Mouse (Mus musculus): Measurements from ENCODE around the gene Cnot9. TPM values are rescaled to one million over a fixed set of nuclear protein-coding genes. Genes with fewer than 3 reads are reported as not detected.
A peak's percentile ranks its signal among the peaks of the same experiment; 100 is the strongest.

Cnot9 gene
- polyA plus RNA-seq, 1 experiment from 2014 or later = 112 TPM

DNA sequence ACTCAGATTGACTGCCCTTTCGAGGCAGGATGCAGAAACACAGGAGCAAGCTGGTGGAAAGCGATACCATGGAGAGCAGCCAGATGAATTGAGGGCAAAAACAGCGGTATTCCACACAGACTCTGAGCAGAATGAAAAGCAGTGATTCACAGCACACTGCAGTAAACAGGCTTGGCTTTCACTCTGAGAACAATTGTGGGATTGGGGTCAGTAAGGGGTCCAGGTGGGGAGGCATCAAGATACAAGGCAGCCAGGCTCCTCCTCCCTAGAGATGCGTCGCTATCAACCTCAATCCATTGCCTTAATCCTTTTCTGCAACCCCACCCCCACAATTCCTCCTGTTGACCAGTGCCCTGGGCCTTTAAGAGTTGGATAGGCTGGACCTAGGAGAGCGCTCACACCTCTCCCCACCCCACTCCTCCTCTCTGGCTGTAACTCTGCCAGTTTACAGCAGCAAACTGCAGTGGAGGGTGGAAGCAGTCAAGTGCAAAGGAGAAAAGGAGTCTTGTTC lies 36.6 kb downstream of the Cnot9 start, which contains the start of gene Plcd4:
Gene Plcd4, plus strand, starts transcription at position 438 of the 511 bp plus-strand sequence.
- WGBS = 6% methylated on average over 6 of the region's 6 CpGs
- peak within 1 kb of the TSS; percentile 24; the same call in 1 of the 2 replicates for H3K4me3 ChIP-seq

DNA sequence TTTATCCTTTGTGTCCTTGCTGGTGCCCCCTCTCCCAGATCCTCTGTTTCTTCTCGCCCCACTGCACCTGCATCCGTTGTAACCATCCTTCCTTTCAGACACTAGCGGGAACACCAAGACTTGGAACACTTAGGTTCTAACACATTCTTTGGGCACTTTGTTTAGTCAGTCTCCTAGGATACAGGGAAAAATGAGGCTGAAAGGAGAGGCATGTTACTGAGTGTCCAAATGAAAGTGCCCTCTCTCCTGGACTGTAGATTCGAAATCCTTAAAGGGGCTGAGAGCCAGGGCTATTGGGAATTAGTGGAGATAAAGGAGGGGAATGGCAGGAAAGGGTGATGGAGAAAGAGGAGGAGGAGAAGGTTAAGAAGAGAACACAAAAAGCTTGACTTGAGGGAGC lies 38.3 kb downstream of the Cnot9 start, which contains the start of gene Usp37:
Gene Usp37, minus strand, starts transcription at position 101 of the 400 bp plus-strand sequence.
- Histone ChIP-seq H3K36me3 (replicated peaks) (no peaks in the 10 kb centered on the region), H3K4me3 (peak within 1 kb of the TSS; percentile 24; the same call in 1 of the 2 replicates), H3K9me3 (no peaks in the 10 kb centered on the region), H3K27me3 (ENCODE audit: poor library complexity, severe bottlenecking) (no peaks in the 10 kb centered on the region), H3K4me1 (peaks cover 25% of the 10 kb centered on the region), H3K27ac (no peak within 1 kb of the TSS)
- 65% methylated on average over 4 of the region's 4 CpGs for WGBS
- DNase-seq (ENCODE audit: extremely low spot score, low spot score) = no peak

More for the DNA sequence above, 36.6 kb downstream of the Cnot9 start, which contains the start of gene Plcd4:
- no peaks in the 10 kb centered on the region for H3K27me3 ChIP-seq (ENCODE audit: poor library complexity, severe bottlenecking)
- H3K27ac ChIP-seq = peak within 1 kb of the TSS; percentile 37; the same call in 1 of the 2 replicates
- no peaks in the 10 kb centered on the region for H3K36me3 ChIP-seq (replicated peaks)
- H3K4me1 ChIP-seq = peaks cover 25% of the 10 kb centered on the region
- no peaks in the 10 kb centered on the region for H3K9me3 ChIP-seq
- DNase-seq (ENCODE audit: extremely low spot score, low spot score) = no peak

DNA sequence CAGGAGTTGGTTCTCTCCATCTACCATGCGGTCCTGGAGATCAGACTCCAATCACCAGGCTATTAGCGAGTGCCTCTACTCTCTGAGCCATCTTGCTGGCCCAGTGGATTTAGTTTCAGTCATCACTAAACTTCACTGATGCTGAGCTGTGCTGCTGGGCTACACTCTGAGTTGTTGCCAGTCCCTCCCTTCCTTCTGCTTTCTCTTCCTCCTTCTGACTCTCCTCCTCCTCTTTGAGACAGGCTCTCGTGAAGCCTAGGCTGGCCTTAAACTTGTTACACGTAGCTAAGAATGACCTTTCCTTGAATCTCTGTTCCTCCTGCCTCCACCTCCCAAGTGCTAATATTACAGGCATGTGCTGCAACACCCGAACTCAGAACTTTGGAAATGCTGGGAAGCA lies 53.2 kb downstream of the Cnot9 start:
- Histone ChIP-seq H3K4me3 (no peak overlapping the region), H3K27me3 (ENCODE audit: poor library complexity, severe bottlenecking) (no peaks in the 10 kb centered on the region), H3K4me1 (no peaks in the 10 kb centered on the region), H3K9me3 (no peaks in the 10 kb centered on the region), H3K36me3 (replicated peaks) (peaks cover 16% of the 10 kb centered on the region), H3K27ac (no peak overlapping the region)
- WGBS = 85% methylated on average over 5 of the region's 5 CpGs
- DNase-seq (ENCODE audit: extremely low spot score, low spot score) = no peak

DNA sequence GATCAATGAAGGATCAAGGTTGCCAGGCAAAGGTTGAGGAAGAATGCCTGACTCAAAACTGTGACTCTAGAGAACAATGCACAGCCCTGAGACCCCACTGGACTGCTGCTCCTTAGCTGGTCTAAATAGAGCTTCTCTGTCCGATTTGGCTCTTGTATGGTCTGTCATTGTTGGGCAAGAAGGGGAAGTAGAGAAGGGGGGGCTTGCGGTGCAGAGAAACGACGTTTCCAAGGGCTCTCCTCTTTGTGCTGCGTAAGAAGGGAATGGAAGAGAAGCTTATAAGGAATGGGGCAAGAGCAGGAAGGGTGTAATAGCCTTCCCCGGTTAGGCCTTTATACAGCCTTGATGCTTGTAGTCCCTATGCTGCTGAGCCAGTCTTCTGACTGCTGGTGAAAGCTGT lies 60.0 kb downstream of the Cnot9 start:
- DNase-seq (ENCODE audit: extremely low spot score, low spot score) = no peak
- H3K4me3 ChIP-seq = no peak overlapping the region
- WGBS = 86% methylated on average over 6 of the region's 6 CpGs
- H3K4me1 ChIP-seq = no peaks in the 10 kb centered on the region
- H3K27me3 ChIP-seq (ENCODE audit: poor library complexity, severe bottlenecking) = no peaks in the 10 kb centered on the region
- no peaks in the 10 kb centered on the region for H3K9me3 ChIP-seq
- peaks cover 82% of the 10 kb centered on the region for H3K36me3 ChIP-seq (replicated peaks)
- H3K27ac ChIP-seq = no peak overlapping the region

DNA sequence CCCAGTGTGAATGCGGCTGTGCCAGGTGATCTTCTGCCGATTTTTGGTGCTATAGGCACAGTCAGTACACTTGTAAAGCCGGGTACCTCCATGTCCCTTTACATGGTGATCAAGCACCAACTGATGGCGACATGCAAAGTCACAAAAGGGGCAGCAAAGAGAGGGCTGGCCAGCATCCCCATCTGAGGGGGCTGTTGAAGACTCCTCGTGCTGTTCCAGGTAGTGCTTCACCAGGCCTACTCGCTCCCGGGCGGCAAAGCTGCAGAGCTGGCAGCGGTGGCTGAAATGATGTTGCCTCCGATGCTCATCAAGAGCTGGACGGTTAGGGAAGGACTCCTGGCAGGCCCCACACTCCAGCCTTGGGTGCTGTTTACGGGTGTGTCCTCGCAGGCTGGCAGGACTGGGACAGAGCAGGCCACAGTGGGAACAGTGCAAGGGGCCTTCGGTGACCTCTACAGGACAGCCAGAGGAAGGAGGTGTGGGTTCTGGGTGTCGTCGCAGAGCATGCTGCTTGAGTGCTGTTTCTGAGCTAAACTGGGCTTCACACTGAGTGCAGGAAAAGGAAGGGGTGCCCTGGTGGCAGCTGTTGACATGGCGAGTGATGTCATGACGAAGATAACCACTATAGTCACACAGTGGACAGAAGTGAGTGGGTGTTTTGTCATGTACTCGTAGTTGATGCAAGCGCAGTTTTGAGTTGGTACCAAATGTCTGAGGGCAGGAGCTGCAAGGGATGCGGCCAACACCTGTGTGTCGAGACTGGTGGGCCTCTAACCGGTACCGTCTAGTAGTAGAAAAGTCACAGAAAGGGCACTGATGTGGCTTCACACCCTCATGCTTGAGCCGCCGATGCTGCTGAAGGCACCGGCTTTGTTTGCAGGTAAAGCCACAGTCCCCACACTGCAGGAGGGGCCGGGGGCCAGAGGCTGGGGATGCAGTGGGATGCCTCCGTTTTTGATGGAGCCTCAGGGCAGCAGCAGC lies 64.2 kb downstream of the Cnot9 start:
- Histone ChIP-seq H3K4me3 (no peak overlapping the region), H3K27ac (no peak overlapping the region), H3K9me3 (no peaks in the 10 kb centered on the region), H3K4me1 (no peaks in the 10 kb centered on the region), H3K27me3 (ENCODE audit: poor library complexity, severe bottlenecking) (no peaks in the 10 kb centered on the region), H3K36me3 (replicated peaks) (peaks cover 99% of the 10 kb centered on the region)
- DNase-seq (ENCODE audit: extremely low spot score, low spot score) = no peak
- WGBS = 91% methylated on average over 29 of the region's 29 CpGs

Other genes starting within 250 kb of the Cnot9 start
- gene Gpbar1, start 227.5 kb upstream of the Cnot9 start, polyA plus RNA-seq (2016; fragmentation: Nextera tagmentation; extraction: Ambion mirVana) = 0.14 and 0.33 TPM in 2 replicates
- 245 and 246 TPM in 2 replicates for gene Aamp, start 221.3 kb upstream of the Cnot9 start, polyA plus RNA-seq (2016; fragmentation: Nextera tagmentation; extraction: Ambion mirVana)
- gene Pnkd, start 221.1 kb upstream of the Cnot9 start, polyA plus RNA-seq (2016; fragmentation: Nextera tagmentation; extraction: Ambion mirVana) = 99.7 and 101 TPM in 2 replicates
- gene Tmbim1, start 200.4 kb upstream of the Cnot9 start, polyA plus RNA-seq (2016; fragmentation: Nextera tagmentation; extraction: Ambion mirVana) = 8.1 and 8.3 TPM in 2 replicates
- gene Catip, start 143.9 kb upstream of the Cnot9 start, polyA plus RNA-seq (2016; fragmentation: Nextera tagmentation; extraction: Ambion mirVana) = 0.12 and 0.34 TPM in 2 replicates
- gene Slc11a1, start 130.9 kb upstream of the Cnot9 start, polyA plus RNA-seq (2016; fragmentation: Nextera tagmentation; extraction: Ambion mirVana) = 2.7 and 2.9 TPM in 2 replicates
- 38.0 and 38.2 TPM in 2 replicates for gene Ctdsp1, start 114.5 kb upstream of the Cnot9 start, polyA plus RNA-seq (2016; fragmentation: Nextera tagmentation; extraction: Ambion mirVana)
- gene Vil1, start 96.7 kb upstream of the Cnot9 start, polyA plus RNA-seq (2016; fragmentation: Nextera tagmentation; extraction: Ambion mirVana) = 0.12 and 0.17 TPM in 2 replicates
- 0.90 and 1.1 TPM in 2 replicates for gene Plcd4, start 36.8 kb downstream of the Cnot9 start, polyA plus RNA-seq (2016; fragmentation: Nextera tagmentation; extraction: Ambion mirVana)
- 53.2 TPM in 2 replicates for gene Usp37, start 38.2 kb downstream of the Cnot9 start, polyA plus RNA-seq (2016; fragmentation: Nextera tagmentation; extraction: Ambion mirVana)
- gene Zfp142, start 82.2 kb downstream of the Cnot9 start, polyA plus RNA-seq (2016; fragmentation: Nextera tagmentation; extraction: Ambion mirVana) = 9.7 and 10.8 TPM in 2 replicates
- 16.8 and 18.1 TPM in 2 replicates for gene Bcs1l, start 82.2 kb downstream of the Cnot9 start, polyA plus RNA-seq (2016; fragmentation: Nextera tagmentation; extraction: Ambion mirVana)
- 37.7 and 40.0 TPM in 2 replicates for gene Rnf25, start 95.3 kb downstream of the Cnot9 start, polyA plus RNA-seq (2016; fragmentation: Nextera tagmentation; extraction: Ambion mirVana)
- 12.0 and 17.6 TPM in 2 replicates for gene Stk36, start 95.4 kb downstream of the Cnot9 start, polyA plus RNA-seq (2016; fragmentation: Nextera tagmentation; extraction: Ambion mirVana)
- 54.9 and 58.0 TPM in 2 replicates for gene Ttll4, start 155.7 kb downstream of the Cnot9 start, polyA plus RNA-seq (2016; fragmentation: Nextera tagmentation; extraction: Ambion mirVana)
- 10.4 and 11.5 TPM in 2 replicates for gene Cyp27a1, start 207.5 kb downstream of the Cnot9 start, polyA plus RNA-seq (2016; fragmentation: Nextera tagmentation; extraction: Ambion mirVana)
- gene Prkag3, start 243.2 kb downstream of the Cnot9 start, polyA plus RNA-seq (2016; fragmentation: Nextera tagmentation; extraction: Ambion mirVana) = 0.20 TPM in 1 of 2 replicates, not detected in the other